Mouse (Mus musculus) c-Kit-positive CD71-positive TER-119-negative erythroid progenitor cells, embryonic 14.5 days (primary cell): ENCODE results near the gene Hist4h4.

Experiments used
- DNase-seq: peaks from one replicate; pipeline ENCODE4 v3.0.0-alpha.2; 2013; ENCODE audit warnings: low read depth

The Hist4h4 gene

GRCm38 (mm10) chr6:136803739-136804633, at the start of gene Hist4h4:
TSS of gene Hist4h4 (minus strand) at chr6:136804415.
- peak; percentile 99 for DNase-seq

DNA sequence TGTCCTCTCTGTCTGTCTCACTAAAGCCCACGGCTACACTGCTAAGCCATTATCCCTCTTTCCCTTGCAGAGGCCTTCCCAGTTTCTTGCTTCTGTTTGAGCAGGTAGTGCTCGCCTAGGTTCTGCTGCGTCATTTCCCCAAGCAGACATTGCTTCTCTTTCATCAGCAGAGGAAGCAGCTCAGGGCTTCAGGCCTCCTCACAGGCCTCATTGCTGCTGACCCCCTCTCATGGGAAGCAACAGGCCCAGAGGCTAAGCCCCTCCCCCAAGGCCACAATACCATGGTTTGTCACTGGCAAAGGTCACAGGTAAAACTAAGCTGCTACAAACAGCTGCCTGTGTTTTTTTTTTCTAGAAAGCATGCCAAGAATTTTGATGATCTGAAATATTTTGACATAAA, 48.5 kb upstream of the Hist4h4 start:
- DNase-seq, result no peak

DNA sequence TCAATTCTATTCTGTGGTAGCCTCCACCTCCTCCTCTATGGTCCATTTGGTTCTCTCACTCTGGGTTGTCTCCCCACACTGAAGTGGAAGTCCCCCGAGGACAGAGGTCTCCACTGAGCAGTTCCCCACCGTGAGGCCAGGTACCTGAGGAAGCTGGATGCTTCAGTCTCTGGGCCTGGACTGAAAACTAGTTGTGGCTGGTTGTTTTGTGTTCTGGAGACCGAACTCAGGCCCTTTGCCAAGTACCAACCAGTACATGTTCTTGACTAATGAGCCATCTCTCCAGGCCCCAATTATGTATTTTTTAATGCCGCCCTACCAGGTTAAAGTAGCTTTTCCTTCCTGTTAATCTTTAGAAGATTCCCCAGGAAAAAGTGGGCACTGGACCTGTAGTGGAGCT, 48.1 kb upstream of the Hist4h4 start:
- no peak for DNase-seq

GRCm38 (mm10) chr6:136850267-136850666, 46.1 kb upstream of the Hist4h4 start:
- no peak for DNase-seq

GRCm38 (mm10) chr6:136848971-136849370, 44.8 kb upstream of the Hist4h4 start:
- no peak for DNase-seq

DNA sequence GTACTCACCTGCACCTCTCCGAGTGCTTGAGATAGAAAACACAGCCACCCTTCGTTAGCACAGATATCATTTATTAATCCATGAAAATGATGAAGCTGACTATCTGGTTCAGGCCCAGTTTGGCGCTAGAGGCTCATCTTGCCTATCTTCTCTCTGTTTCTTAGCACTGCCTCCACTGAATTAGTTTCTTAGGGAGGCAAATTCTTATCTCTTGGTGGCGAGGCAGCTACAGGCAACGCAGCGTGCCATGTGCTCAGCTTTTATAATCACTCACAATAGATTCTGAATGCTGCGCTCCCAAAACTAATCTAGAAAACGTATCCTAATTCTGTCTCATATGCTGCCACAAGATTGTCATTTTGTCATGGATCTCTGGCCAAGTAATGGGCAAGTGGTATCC, 44.2 kb upstream of the Hist4h4 start:
- no peak for DNase-seq

DNA sequence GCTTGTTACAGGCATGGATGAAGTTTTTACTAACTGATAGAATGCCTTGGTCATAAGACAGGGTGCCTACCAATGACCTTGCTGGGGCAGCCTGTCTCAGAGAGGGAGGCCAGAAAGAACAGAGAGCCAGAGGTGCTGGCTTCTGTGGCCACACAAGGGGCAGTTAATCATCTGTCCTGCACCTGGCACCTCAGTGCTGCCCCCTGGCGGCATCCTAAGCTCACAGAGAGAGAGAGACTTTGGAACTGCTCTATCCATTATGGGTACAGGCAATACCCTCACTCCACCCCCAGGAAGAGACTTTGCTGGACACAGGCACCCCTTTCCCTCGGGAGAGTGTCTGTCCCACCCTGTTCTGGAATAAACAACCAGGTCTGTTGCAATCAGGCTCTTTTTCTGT, 43.6 kb upstream of the Hist4h4 start:
- no peak for DNase-seq

- no peak for DNase-seq
These were observed 43.1 kb upstream of the Hist4h4 start for GRCm38 (mm10) chr6:136847267-136847666.

DNA sequence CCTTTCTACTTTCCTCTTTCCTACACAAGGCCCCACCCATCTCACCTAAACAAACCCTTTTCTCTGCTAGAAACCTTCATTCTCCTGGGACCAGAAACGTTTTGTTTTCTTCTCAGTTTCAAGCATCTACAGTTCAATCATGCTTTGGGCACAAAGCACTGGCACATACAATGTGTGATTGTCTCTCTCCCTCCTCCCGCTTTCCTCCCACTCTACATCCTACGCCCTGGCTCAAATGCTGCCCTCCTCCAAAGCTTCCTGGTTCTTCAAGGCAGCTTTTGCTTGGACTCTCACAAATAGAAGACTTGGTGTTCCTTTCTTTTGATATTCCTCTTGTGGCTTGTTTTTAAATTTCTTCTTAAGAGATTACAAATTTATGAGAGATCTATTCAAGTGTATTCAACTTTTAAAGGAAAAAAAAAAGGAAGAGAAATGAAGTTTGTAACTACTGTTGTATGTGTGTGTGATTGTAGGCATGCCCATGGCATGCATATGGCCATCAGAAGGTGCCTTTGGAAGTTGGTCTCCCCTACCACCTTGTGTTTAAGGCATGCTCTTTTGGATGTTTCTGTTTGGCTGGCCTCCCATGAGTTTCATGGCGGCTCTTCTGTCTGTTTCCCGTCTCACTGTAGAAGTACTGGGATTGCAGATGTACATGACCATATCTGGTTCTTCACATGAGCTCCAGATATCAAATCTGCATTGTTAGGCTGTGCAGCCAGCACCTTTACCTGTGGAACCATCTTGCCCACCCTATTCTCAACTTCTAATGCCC, 41.7 kb upstream of the Hist4h4 start:
- DNase-seq, result no peak

GRCm38 (mm10) chr6:136844903-136845302, 40.7 kb upstream of the Hist4h4 start:
- DNase-seq, result no peak

- DNase-seq, result no peak
These were observed 33.1 kb upstream of the Hist4h4 start for GRCm38 (mm10) chr6:136837323-136837722.

GRCm38 (mm10) chr6:136835352-136835751, 31.1 kb upstream of the Hist4h4 start, which contains the start of gene Smco3:
TSS of gene Smco3 (minus strand) at chr6:136835452.
- DNase-seq, result no peak

- DNase-seq, result no peak
These were observed 27.5 kb upstream of the Hist4h4 start for GRCm38 (mm10) chr6:136831712-136832111.

GRCm38 (mm10) chr6:136828681-136829080, 24.5 kb upstream of the Hist4h4 start:
- DNase-seq, result no peak

- DNase-seq, result peak; percentile 93
These were observed 23.8 kb upstream of the Hist4h4 start, which contains the start of gene Wbp11 for GRCm38 (mm10) chr6:136827881-136828561. TSS of gene Wbp11 (minus strand) at chr6:136828233.

DNA sequence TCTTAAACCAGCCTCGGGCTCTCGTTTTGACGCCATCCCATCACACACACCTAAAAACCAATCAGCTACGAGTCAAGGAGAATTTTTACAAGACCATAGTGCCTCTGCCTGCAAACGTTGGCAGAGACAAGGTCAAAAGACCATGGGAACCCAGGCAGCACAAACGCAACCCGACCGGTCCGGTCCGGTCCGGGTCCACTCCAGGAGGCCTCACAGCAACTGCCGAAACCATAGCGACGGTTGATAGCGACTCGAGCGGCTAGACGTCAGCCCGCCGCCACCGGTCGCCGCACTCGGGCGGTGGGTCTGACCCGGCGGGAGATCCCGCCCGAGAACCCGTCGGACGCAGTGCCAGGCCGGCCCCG, 23.3 kb upstream of the Hist4h4 start, which contains the start of gene BC049715:
Gene BC049715 (plus strand): TSS at position 111 of the 365 bp plus-strand sequence.
- no peak for DNase-seq

DNA sequence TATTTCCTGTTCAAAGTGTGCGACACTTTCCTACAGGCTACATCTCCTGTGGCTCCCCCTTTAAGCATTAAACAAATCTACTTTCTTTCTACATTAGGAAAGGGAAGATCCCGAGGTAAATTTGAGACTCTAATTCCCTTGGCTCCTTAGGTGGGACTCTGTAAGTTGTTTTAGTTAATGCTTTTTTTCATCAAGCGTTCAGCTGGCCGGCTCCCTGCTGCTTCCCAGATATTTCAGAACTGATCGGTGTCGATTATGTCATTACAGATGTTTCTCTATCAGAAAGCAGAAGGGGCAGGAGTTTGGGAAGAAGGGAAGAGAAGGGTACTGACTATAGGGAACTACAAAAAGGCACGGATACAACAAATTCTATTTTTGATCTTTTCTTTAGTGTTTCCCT, 22.9 kb upstream of the Hist4h4 start:
- DNase-seq, result no peak

GRCm38 (mm10) chr6:136824987-136825386, 20.8 kb upstream of the Hist4h4 start:
- no peak for DNase-seq

DNA sequence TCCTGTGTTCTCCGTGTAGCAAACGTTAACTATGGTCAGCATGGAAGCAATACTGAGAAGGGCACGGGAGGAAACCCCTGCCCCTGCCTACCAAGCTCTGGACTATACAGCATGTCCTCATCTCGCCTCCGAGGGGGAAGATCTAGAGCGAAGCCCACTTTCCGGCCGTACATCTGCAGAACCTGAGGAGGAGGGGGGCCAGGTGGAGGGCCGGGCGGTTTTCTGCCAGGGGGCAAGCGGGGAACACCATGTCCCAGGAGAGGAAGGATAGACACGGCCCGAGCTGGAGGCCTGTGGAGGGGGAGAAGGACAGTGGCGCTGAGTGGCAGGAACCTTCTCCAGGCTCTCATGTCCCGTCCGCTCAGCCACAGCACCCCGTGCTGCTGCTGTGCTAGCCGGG, 16.9 kb upstream of the Hist4h4 start:
- no peak for DNase-seq

- no peak for DNase-seq
These were observed 16.2 kb upstream of the Hist4h4 start for GRCm38 (mm10) chr6:136820381-136820780.

DNA sequence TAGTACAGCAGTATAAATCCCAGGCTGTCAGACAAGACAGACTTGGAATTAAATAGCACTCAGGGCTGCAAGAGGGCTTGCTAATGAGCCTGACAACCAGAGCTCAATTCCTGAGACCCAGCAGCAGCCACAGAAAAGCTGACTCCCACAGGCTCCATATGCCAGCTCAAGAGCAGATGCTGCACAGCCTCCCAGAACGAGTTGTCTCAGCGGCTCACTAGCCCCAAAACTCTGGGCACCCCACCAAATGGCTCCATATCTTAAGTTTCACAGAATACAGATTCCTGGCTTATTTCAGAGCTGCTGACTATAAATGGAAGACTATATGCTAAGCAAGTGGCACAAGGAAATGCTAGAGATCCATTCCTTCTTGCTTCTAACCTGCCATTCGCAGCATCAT, 13.3 kb upstream of the Hist4h4 start:
- DNase-seq, result no peak

GRCm38 (mm10) chr6:136816826-136817225, 12.6 kb upstream of the Hist4h4 start:
- no peak for DNase-seq
